ENCODE assay signal across 12 mouse cellular contexts in the genomic region with DNA sequence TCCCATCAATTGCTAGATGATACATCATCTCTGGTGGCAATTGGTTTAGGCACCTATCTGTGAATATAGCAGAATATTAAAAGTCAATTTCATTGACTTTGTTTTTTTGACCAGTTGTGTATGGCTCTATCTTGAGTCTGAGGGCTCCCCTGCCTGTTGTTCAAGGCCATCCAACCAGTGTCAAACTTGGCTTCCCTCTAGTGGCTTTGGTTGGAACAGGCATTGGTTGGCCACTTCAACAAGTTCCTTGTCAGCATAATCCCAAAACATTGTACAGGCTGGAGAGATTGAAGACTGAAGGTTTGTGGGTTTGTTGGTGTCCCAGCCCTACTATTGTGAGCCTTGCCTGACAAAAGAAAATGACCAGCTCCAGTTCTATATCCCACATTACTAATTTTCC. TPM values are rescaled to one million over a fixed set of nuclear protein-coding genes. Genes with fewer than 3 reads are reported as not detected.
A peak's percentile ranks its signal among the peaks of the same experiment; 100 is the strongest.
DNase-seq lines count a peak whose midpoint lies in the region; ATAC-seq and TF ChIP-seq lines count a peak whose summit lies in the region.
"Had no signal": no experiment of that assay in that cellular context is flagged by ENCODE, and none has a peak within 500 bp of the region (broad histone marks: within the 10 kb centered on the region; RNA-seq: fewer than 3 reads in every experiment).

No protein-coding gene starts in this region.

- in situ Hi-C loops in CH12.LX (cut with MboI; ENCODE audit: low pct_ligation_motif_present, low pct_unique_long_range_greater_than_20kb, low sequenced_read_pairs), result no loop called here

- H3K4me1 ChIP-seq in kidney, adult 2 months (ENCODE audit: control insufficient read depth, insufficient read depth, low read length), result no peaks in the 10 kb centered on the region
- no peaks in the 10 kb centered on the region for H3K4me1 ChIP-seq in kidney, embryonic 15.5 days
- no peaks in the 10 kb centered on the region for H3K4me1 ChIP-seq in CH12.LX (ENCODE audit: control insufficient read depth in 1 of 2, insufficient read depth in 2 of 2)
- H3K4me1 ChIP-seq: embryonic facial prominence, embryonic 13.5 days; lung, embryonic 15.5 days had no signal

- peak; percentile 45; the same call in 1 of the 2 replicates for TF ChIP-seq CTCF in kidney, adult 2 months (conservative IDR thresholded peaks at IDR 0.05; ENCODE audit: insufficient read depth, insufficient read length, low read depth, low read length)
- peak; percentile 12 to 62; a peak in 2 of 4 replicates for TF ChIP-seq CTCF in CH12.LX (conservative IDR thresholded peaks at IDR 0.05 in 1 of 2, IDR thresholded peaks at IDR 0.05 in 1 of 2; ENCODE audit: low read depth in 2 of 2, low read length in 2 of 2)

- no peaks in the 10 kb centered on the region for H3K79me2 ChIP-seq in CH12.LX (replicated peaks; ENCODE audit: control insufficient read depth, extremely low read depth, insufficient read depth, poor library complexity, severe bottlenecking)

- no peaks in the 10 kb centered on the region for H3K36me3 ChIP-seq in kidney, adult 2 months (ENCODE audit: control insufficient read depth, insufficient read depth, low read length)
- no peaks in the 10 kb centered on the region for H3K36me3 ChIP-seq in kidney, embryonic 15.5 days
- no peaks in the 10 kb centered on the region for H3K36me3 ChIP-seq in CH12.LX (replicated peaks in 1 of 2; ENCODE audit: control insufficient read depth in 1 of 2, insufficient read depth in 1 of 2, low read length in 1 of 2)
- H3K36me3 ChIP-seq: embryonic facial prominence, embryonic 13.5 days; lung, embryonic 15.5 days had no signal

- no peak overlapping the region for H3K4me3 ChIP-seq in kidney, adult 2 months (ENCODE audit: insufficient read depth, low read depth, low read length)
- H3K4me3 ChIP-seq in kidney, embryonic 15.5 days (replicated peaks), result no peak overlapping the region
- no peak overlapping the region for H3K4me3 ChIP-seq in CH12.LX (replicated peaks in 1 of 3; ENCODE audit: low read depth in 2 of 3, low read length in 2 of 3, poor library complexity in 1 of 3)
- H3K4me3 ChIP-seq: embryonic facial prominence, embryonic 13.5 days; lung, embryonic 15.5 days had no signal

- H3K9me3 ChIP-seq in kidney, embryonic 15.5 days (replicated peaks), result no peaks in the 10 kb centered on the region
- no peaks in the 10 kb centered on the region for H3K9me3 ChIP-seq in CH12.LX (replicated peaks; ENCODE audit: low read length)
- H3K9me3 ChIP-seq: embryonic facial prominence, embryonic 13.5 days; lung, embryonic 15.5 days had no signal

- H3K27ac ChIP-seq in kidney, adult 2 months (ENCODE audit: insufficient read depth, low read depth, low read length), result no peak overlapping the region
- H3K27ac ChIP-seq in kidney, embryonic 15.5 days, result no peak overlapping the region
- no peak overlapping the region for H3K27ac ChIP-seq in CH12.LX (ENCODE audit: insufficient read depth, low read depth)
- H3K27ac ChIP-seq: embryonic facial prominence, embryonic 13.5 days; lung, embryonic 15.5 days had no signal

- TF ChIP-seq EP300 in CH12.LX (IDR thresholded peaks at IDR 0.05; ENCODE audit: low read length), result no peak

- H3K9ac ChIP-seq in kidney, embryonic 15.5 days, result no peak overlapping the region
- H3K9ac ChIP-seq in CH12.LX (ENCODE audit: insufficient read depth, low read depth), result no peak overlapping the region
- H3K9ac ChIP-seq: embryonic facial prominence, embryonic 13.5 days; lung, embryonic 15.5 days had no signal

- no peaks in the 10 kb centered on the region for H3K27me3 ChIP-seq in kidney, adult 2 months (replicated peaks; ENCODE audit: control insufficient read depth, insufficient read depth, low read length)
- H3K27me3 ChIP-seq in kidney, embryonic 15.5 days, result no peaks in the 10 kb centered on the region
- H3K27me3 ChIP-seq in CH12.LX (replicated peaks), result no peaks in the 10 kb centered on the region
- H3K27me3 ChIP-seq: embryonic facial prominence, embryonic 13.5 days; lung, embryonic 15.5 days had no signal

- dilution Hi-C loops in CH12.LX (cut with MboI; ENCODE audit: extremely low pct_ligation_motif_present, extremely low pct_unique_long_range_greater_than_20kb, low sequenced_read_pairs), result no loop called here

- peak; percentile 47 for TF ChIP-seq RAD21 in CH12.LX (IDR thresholded peaks at IDR 0.05; ENCODE audit: low read depth, low read length)

- H3K4me2 ChIP-seq in kidney, embryonic 15.5 days, result no peak overlapping the region
- no peak overlapping the region for H3K4me2 ChIP-seq in CH12.LX (ENCODE audit: insufficient read depth, low read depth, poor library complexity, severe bottlenecking)
- H3K4me2 ChIP-seq: embryonic facial prominence, embryonic 13.5 days; lung, embryonic 15.5 days had no signal

- ATAC-seq in CD4-positive, CD25-positive, alpha-beta regulatory T cell, adult 4 months, result no peak
- no peak for ATAC-seq in kidney, embryonic 15.5 days (replicated peaks; ENCODE audit: low FRiP score)

- no peak for TF ChIP-seq POLR2A in kidney, adult 2 months (IDR thresholded peaks at IDR 0.05; ENCODE audit: low read depth, low read length)
- TF ChIP-seq POLR2A in CH12.LX (IDR thresholded peaks at IDR 0.05; ENCODE audit: low read depth, low read length), result no peak

- DNase-seq in CD4-positive, CD25-positive, alpha-beta regulatory T cell, adult 2 months (ENCODE audit: low read depth, low spot score), result peak; percentile 8
- DNase-seq in kidney, adult 2 months, result peak; percentile 59
- peak; percentile 43 for DNase-seq in CH12.LX (ENCODE audit: extremely low read depth)
- DNase-seq in c-Kit-positive CD71-positive TER-119-negative erythroid progenitor cells, embryonic 14.5 days (ENCODE audit: low read depth), result peak; percentile 3
- no peak for DNase-seq in right cerebral cortex, postnatal 4 days
- no peak for DNase-seq in B cell, adult 2 months

TF ChIP-seq in CH12.LX, 34 proteins besides CTCF, POLR2A, EP300 and RAD21:
- TF ChIP-seq RCOR1 (conservative IDR thresholded peaks at IDR 0.05; ENCODE audit: low read depth, low read length) (no peak), USF2 (conservative IDR thresholded peaks at IDR 0.05; ENCODE audit: low read depth, low read length) (no peak), JUND (conservative IDR thresholded peaks at IDR 0.05; ENCODE audit: low read depth, low read length) (no peak), ETS1 (conservative IDR thresholded peaks at IDR 0.05; ENCODE audit: low read depth, low read length) (no peak), SMC3 (IDR thresholded peaks at IDR 0.05; ENCODE audit: low read depth, low read length) (peak; percentile 51), MAFK (IDR thresholded peaks at IDR 0.05; ENCODE audit: insufficient replicate concordance, low read length) (peak; percentile 23; the same call in 1 of the 2 replicates), ZKSCAN1 (IDR thresholded peaks at IDR 0.05; ENCODE audit: borderline replicate concordance, low read depth, low read length) (no peak), CHD2 (IDR thresholded peaks at IDR 0.05; ENCODE audit: low read length) (no peak), ZMIZ1 (IDR thresholded peaks at IDR 0.05; ENCODE audit: low read depth, low read length) (no peak)

RNA-seq across cellular contexts. Expression of a gene that starts 2.9 kb away (rescaled TPM):
- polyA plus RNA-seq in CD4-positive, CD25-positive, alpha-beta regulatory T cell, adult 4 months (2017; shearing (Covaris generic)), result not detected
- not detected in 2 replicates for polyA plus RNA-seq in kidney, adult 2 months (2012; rRNA removed)
- not detected in 2 replicates for polyA plus RNA-seq in kidney, embryonic 15.5 days (2015; fragmentation: Nextera tagmentation; extraction: Ambion mirVana)
- total RNA-seq in CH12.LX (2012; rRNA removed), result not detected in 2 replicates
- total RNA-seq in CH12.LX (2014; rRNA removed), result not detected in 2 replicates
- not detected in 2 replicates for polyA plus RNA-seq in CH12.LX (2012; ENCODE audit: insufficient read length, low read depth)
- total RNA-seq: adrenal gland, postnatal 36 days; heart, postnatal 14 days had no signal
- polyA plus RNA-seq: embryonic facial prominence, embryonic 13.5 days; lung, embryonic 15.5 days had no signal

RNA-seq across cellular contexts. Expression of a gene that starts 31.6 kb away (rescaled TPM):
- not detected for polyA plus RNA-seq in CD4-positive, CD25-positive, alpha-beta regulatory T cell, adult 4 months (2017; shearing (Covaris generic))
- polyA plus RNA-seq in kidney, adult 2 months (2012; rRNA removed), result not detected in 2 replicates
- not detected in 2 replicates for polyA plus RNA-seq in kidney, embryonic 15.5 days (2015; fragmentation: Nextera tagmentation; extraction: Ambion mirVana)
- total RNA-seq in CH12.LX (2012; rRNA removed) (not detected in 2 replicates), CH12.LX (2014; rRNA removed) (not detected in 2 replicates)
- not detected in 2 replicates for polyA plus RNA-seq in CH12.LX (2012; ENCODE audit: insufficient read length, low read depth)
- total RNA-seq: adrenal gland, postnatal 36 days; heart, postnatal 14 days had no signal
- polyA plus RNA-seq: embryonic facial prominence, embryonic 13.5 days; lung, embryonic 15.5 days had no signal

RNA-seq across cellular contexts. Expression of a gene that starts 38.6 kb away (rescaled TPM):
- not detected for polyA plus RNA-seq in CD4-positive, CD25-positive, alpha-beta regulatory T cell, adult 4 months (2017; shearing (Covaris generic))
- polyA plus RNA-seq in kidney, adult 2 months (2012; rRNA removed), result not detected in 2 replicates
- not detected in 2 replicates for polyA plus RNA-seq in kidney, embryonic 15.5 days (2015; fragmentation: Nextera tagmentation; extraction: Ambion mirVana)
- total RNA-seq in CH12.LX (2012; rRNA removed) (not detected in 2 replicates), CH12.LX (2014; rRNA removed) (not detected in 2 replicates)
- polyA plus RNA-seq in CH12.LX (2012; ENCODE audit: insufficient read length, low read depth), result not detected in 2 replicates
- total RNA-seq: adrenal gland, postnatal 36 days; heart, postnatal 14 days had no signal
- polyA plus RNA-seq: embryonic facial prominence, embryonic 13.5 days; lung, embryonic 15.5 days had no signal

RNA-seq across cellular contexts. Expression of a gene that starts 45.5 kb away (rescaled TPM):
- not detected for polyA plus RNA-seq in CD4-positive, CD25-positive, alpha-beta regulatory T cell, adult 4 months (2017; shearing (Covaris generic))
- not detected in 2 replicates for polyA plus RNA-seq in kidney, adult 2 months (2012; rRNA removed)
- not detected in 2 replicates for polyA plus RNA-seq in kidney, embryonic 15.5 days (2015; fragmentation: Nextera tagmentation; extraction: Ambion mirVana)
- total RNA-seq in CH12.LX (2012; rRNA removed) (not detected in 2 replicates), CH12.LX (2014; rRNA removed) (not detected in 2 replicates)
- not detected in 2 replicates for polyA plus RNA-seq in CH12.LX (2012; ENCODE audit: insufficient read length, low read depth)
- total RNA-seq: adrenal gland, postnatal 36 days; heart, postnatal 14 days had no signal
- polyA plus RNA-seq: embryonic facial prominence, embryonic 13.5 days; lung, embryonic 15.5 days had no signal

Comparison
In these comparisons a context has a peak if more than half of its experiments do, and no peak if none do; other contexts are left out.
1. DNase-seq: peak in CD4-positive, CD25-positive, alpha-beta regulatory T cell, adult 2 months (single experiment), kidney, adult 2 months (single experiment), CH12.LX (single experiment) and c-Kit-positive CD71-positive TER-119-negative erythroid progenitor cells, embryonic 14.5 days (single experiment); none in right cerebral cortex, postnatal 4 days (single experiment) and B cell, adult 2 months (0 of 2).